Mouse (Mus musculus) G1E (cell line): ENCODE data around the gene Pde4d.

ENCODE experiments used
- CTCF ChIP-seq: IDR thresholded peaks from 2 replicates; pipeline ENCODE4 v1.5.1; 2012; ENCODE audit warnings: low read depth, low read length, inconsistent platforms, mixed read lengths
- GATA1 ChIP-seq: IDR thresholded peaks from 2 replicates; pipeline ENCODE4 v1.6.1; 2012; ENCODE audit warnings: borderline replicate concordance, low read length, inconsistent platforms, mixed read lengths
- GATA2 ChIP-seq: IDR thresholded peaks from 2 replicates; pipeline ENCODE4 v1.6.1; 2012; ENCODE audit warnings: low read depth, low read length, inconsistent platforms, borderline replicate concordance

- TF ChIP-seq CTCF (no peak), GATA2 (no peak), GATA1 (no peak)
Measured at GRCm38 (mm10) chr13:108824638-108825310, 375.0 kb downstream of the Pde4d start.
